ENCODE assay signal across 17 mouse cellular contexts in the genomic region with DNA sequence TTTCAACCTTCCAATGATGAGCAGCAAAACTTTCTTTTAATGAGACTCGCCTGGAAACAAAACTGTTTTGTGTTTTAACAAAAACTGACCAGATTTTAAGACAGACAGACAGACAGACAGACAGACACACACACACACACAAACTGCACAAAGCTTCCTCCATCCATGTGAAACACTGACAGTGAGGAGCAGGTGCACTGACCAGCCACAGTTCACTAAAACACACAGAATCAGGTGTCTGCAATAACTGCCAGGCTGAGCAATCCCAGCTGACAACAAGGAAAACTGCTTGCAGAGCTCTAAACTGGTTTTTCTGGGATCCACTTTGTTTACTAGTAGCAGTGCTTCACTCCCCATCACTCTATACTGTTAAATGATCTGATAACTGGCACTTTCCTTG.
DNase-seq lines count a peak whose midpoint lies in the region; ATAC-seq and TF ChIP-seq lines count a peak whose summit lies in the region.
"Had no signal": no experiment of that assay in that cellular context is flagged by ENCODE, and none has a peak within 500 bp of the region (broad histone marks: within the 10 kb centered on the region; RNA-seq: fewer than 3 reads in every experiment).

No protein-coding gene starts in this region.

- ATAC-seq in heart, embryonic 13.5 days (ENCODE audit: extremely low read depth, insufficient number of reproducible peaks, low FRiP score, low TSS enrichment): no peak
- ATAC-seq in kidney, embryonic 16.5 days (ENCODE audit: low FRiP score, low TSS enrichment): no peak
- ATAC-seq: forebrain, embryonic 16.5 days had no signal

- H3K4me2 ChIP-seq in heart, embryonic 13.5 days: no peak overlapping the region
- no peak overlapping the region for H3K4me2 ChIP-seq in kidney, embryonic 16.5 days (replicated peaks; ENCODE audit: low read depth, low read length)
- H3K4me2 ChIP-seq: liver, embryonic 11.5 days; lung, embryonic 15.5 days; midbrain, embryonic 11.5 days had no signal

- no peak for TF ChIP-seq POLR2A in testis, adult 2 months (IDR thresholded peaks at IDR 0.05; ENCODE audit: control insufficient read depth, low read depth, low read length)

- H3K4me1 ChIP-seq in heart, embryonic 13.5 days: peaks cover 62% of the 10 kb centered on the region
- H3K4me1 ChIP-seq in kidney, embryonic 16.5 days (ENCODE audit: insufficient read depth, low read length): peaks cover 32% of the 10 kb centered on the region
- no peaks in the 10 kb centered on the region; the same call in 1 of the 2 replicates for H3K4me1 ChIP-seq in testis, adult 2 months (ENCODE audit: control insufficient read depth, insufficient read depth, low read length)

- WGBS in heart, embryonic 13.5 days: 70% methylated on average over 1 of the region's 1 CpGs
- WGBS in kidney, embryonic 16.5 days: 85% methylated on average over 1 of the region's 1 CpGs

- H3K27me3 ChIP-seq in heart, embryonic 13.5 days (replicated peaks): no peaks in the 10 kb centered on the region
- no peaks in the 10 kb centered on the region for H3K27me3 ChIP-seq in kidney, embryonic 16.5 days (ENCODE audit: insufficient read depth, low read length)
- H3K27me3 ChIP-seq in testis, adult 2 months (ENCODE audit: control insufficient read depth, insufficient read depth, low read length): no peaks in the 10 kb centered on the region
- H3K27me3 ChIP-seq: lung, embryonic 15.5 days had no signal

- no peaks in the 10 kb centered on the region for H3K9me3 ChIP-seq in heart, embryonic 13.5 days
- H3K9me3 ChIP-seq in kidney, embryonic 16.5 days (ENCODE audit: low read length): no peaks in the 10 kb centered on the region
- H3K9me3 ChIP-seq: lung, embryonic 15.5 days had no signal

- no peak overlapping the region for H3K4me3 ChIP-seq in heart, embryonic 13.5 days
- no peak overlapping the region for H3K4me3 ChIP-seq in kidney, embryonic 16.5 days (ENCODE audit: low read length)
- no peak overlapping the region for H3K4me3 ChIP-seq in testis, adult 2 months (ENCODE audit: control insufficient read depth, low read depth, low read length)
- H3K4me3 ChIP-seq: lung, embryonic 15.5 days had no signal

- intact Hi-C loops in heart, postnatal 36 days (cut with DNase I): no loop called here

- no peak overlapping the region for H3K9ac ChIP-seq in heart, embryonic 13.5 days
- H3K9ac ChIP-seq in kidney, embryonic 16.5 days (replicated peaks; ENCODE audit: low read length): no peak overlapping the region
- H3K9ac ChIP-seq: lung, embryonic 15.5 days had no signal

- peaks cover 14% of the 10 kb centered on the region; the same call in 1 of the 2 replicates for H3K36me3 ChIP-seq in heart, embryonic 13.5 days
- no peaks in the 10 kb centered on the region for H3K36me3 ChIP-seq in kidney, embryonic 16.5 days (ENCODE audit: insufficient read depth, low read length)
- H3K36me3 ChIP-seq in testis, adult 2 months (ENCODE audit: control insufficient read depth, insufficient read depth, low read length): no peaks in the 10 kb centered on the region
- H3K36me3 ChIP-seq: lung, embryonic 15.5 days had no signal

- no peak for DNase-seq in heart, postnatal 36 days
- no peak for DNase-seq in kidney, postnatal 14 days
- no peak for DNase-seq in testis, postnatal 10 days (ENCODE audit: low spot score)
- no peak for DNase-seq in cerebellum, adult 11-12 months
- DNase-seq: adrenal gland, adult 8-10 months; cerebellum, adult 9-10 months; kidney, postnatal 25 days; left cerebral cortex, postnatal 4 days; right cerebral cortex, postnatal 25 days; thymus, adult 2 months had no signal

- no peak for TF ChIP-seq CTCF in testis, adult 2 months (IDR thresholded peaks at IDR 0.05; ENCODE audit: control insufficient read depth, insufficient read depth, insufficient replicate concordance, low read depth, low read length)

- H3K27ac ChIP-seq in heart, embryonic 13.5 days (replicated peaks): peak overlapping the region; percentile 37
- peak overlapping the region; percentile 61 for H3K27ac ChIP-seq in kidney, embryonic 16.5 days (ENCODE audit: low read length)
- H3K27ac ChIP-seq in testis, adult 2 months (ENCODE audit: control insufficient read depth, insufficient read depth, low read depth, low read length): peak overlapping the region; percentile 39; the same call in 1 of the 2 replicates
- H3K27ac ChIP-seq: lung, embryonic 15.5 days had no signal
